Mouse (Mus musculus) kidney, postnatal 0 days (tissue): ENCODE measurements at regions not wholly inside any gene's neighbourhood (a gene's known extent, or its start where the extent isn't known, plus 50 kb on each side); places are given as distances from the start of the nearest gene placed in this dataset.

Source experiments
- ATAC-seq: fragments of 200-750 bp; cut with Nextera tagmentation; replicated peaks from 2 replicates; pipeline ENCODE4 v1.8.0; 2017; ENCODE audit warnings: low read depth, moderate number of reproducible peaks, moderate TSS enrichment, moderate library complexity; ENCODE audit not compliant: low FRiP score
- DNase-seq: peaks from one replicate; pipeline ENCODE4 v3.0.0-alpha.2; 2016; ENCODE audit warnings: low spot score
- H3K27ac ChIP-seq: fragments of 300-500 bp; sonication (generic); 2 replicates; pipeline ENCODE4 v1.5.1; 2014; ENCODE audit warnings: mild to moderate bottlenecking
- H3K27me3 ChIP-seq: fragments of 300-500 bp; sonication (generic); 2 replicates; pipeline ENCODE4 v1.6.1; 2014; ENCODE audit warnings: low read length, mixed read lengths; ENCODE audit not compliant: insufficient read depth
- H3K36me3 ChIP-seq: fragments of 300-500 bp; sonication (generic); 2 replicates; pipeline ENCODE4 v1.6.1; 2014; ENCODE audit warnings: low read length, mixed read lengths; ENCODE audit not compliant: insufficient read depth
- H3K4me1 ChIP-seq: fragments of 300-500 bp; sonication (generic); replicated peaks from 2 replicates; pipeline ENCODE4 v1.6.1; 2014; ENCODE audit warnings: antibody characterized with exemption, low read length, mixed read lengths; ENCODE audit not compliant: insufficient read depth
- H3K4me2 ChIP-seq: fragments of 300-500 bp; sonication (generic); 2 replicates; pipeline ENCODE4 v1.6.1; 2014; ENCODE audit warnings: mild to moderate bottlenecking, low read length, moderate library complexity, mixed read lengths
- H3K4me3 ChIP-seq: fragments of 300-500 bp; sonication (generic); replicated peaks from 2 replicates; pipeline ENCODE4 v1.5.1; 2014; ENCODE audit warnings: low read depth, low read length
- H3K9ac ChIP-seq: fragments of 300-500 bp; sonication (generic); 2 replicates; pipeline ENCODE4 v1.6.1; 2014; ENCODE audit warnings: low read depth, low read length
- H3K9me3 ChIP-seq: fragments of 300-500 bp; sonication (generic); replicated peaks from 2 replicates; pipeline ENCODE4 v1.6.1; 2016; ENCODE audit warnings: low read length, inconsistent platforms, mixed read lengths
- CTCF ChIP-seq: IDR thresholded peaks from 2 replicates; pipeline ENCODE4 v1.5.1; 2016; ENCODE audit warnings: antibody characterized with exemption, low read depth, mild to moderate bottlenecking, moderate library complexity
- WGBS: fragments of 180-500 bp; shearing (Covaris S2); extraction: QIAGEN DNeasy Blood & Tissue Kit; methylation state at CpG from one replicate; pipeline ENCODE4 v1.1.7; 2014; 5-methylcytosine and 5-hydroxymethylcytosine counted together

- no peak for DNase-seq
- H3K4me1 ChIP-seq = no peaks in the 10 kb centered on the region
- H3K4me3 ChIP-seq = no peak overlapping the region
- H3K9me3 ChIP-seq = no peaks in the 10 kb centered on the region
- no peak overlapping the region for H3K9ac ChIP-seq
- no peaks in the 10 kb centered on the region for H3K36me3 ChIP-seq
- no peaks in the 10 kb centered on the region for H3K27me3 ChIP-seq
- no peak overlapping the region for H3K27ac ChIP-seq
- 48% methylated on average over 1 of the region's 1 CpGs for WGBS
- no peak overlapping the region for H3K4me2 ChIP-seq
- no peak for TF ChIP-seq CTCF
- ATAC-seq = no peak
Measured at GRCm38 (mm10) chr10:17622802-17623201, 100.2 kb upstream of the Cited2 start.

- Histone ChIP-seq H3K4me2 (no peak overlapping the region), H3K9ac (no peak overlapping the region), H3K36me3 (no peaks in the 10 kb centered on the region), H3K9me3 (no peaks in the 10 kb centered on the region), H3K27me3 (no peaks in the 10 kb centered on the region), H3K4me1 (0 out of 2 replicates have a peak, but pooled peaks cover 6% of the 10 kb centered on the region), H3K4me3 (no peak overlapping the region), H3K27ac (no peak overlapping the region)
- WGBS = 71% methylated on average over 3 of the region's 3 CpGs
- no peak for TF ChIP-seq CTCF
- no peak for ATAC-seq
- DNase-seq = no peak
Measured at GRCm38 (mm10) chr10:17629709-17630108, 93.3 kb upstream of the Cited2 start.

- no peak for ATAC-seq
- Histone ChIP-seq H3K4me1 (0 out of 2 replicates have a peak, but pooled peaks cover 6% of the 10 kb centered on the region), H3K27me3 (no peaks in the 10 kb centered on the region), H3K4me2 (no peak overlapping the region), H3K36me3 (no peaks in the 10 kb centered on the region), H3K4me3 (no peak overlapping the region), H3K27ac (peak overlapping the region; percentile 2; the same call in 1 of the 2 replicates), H3K9me3 (no peaks in the 10 kb centered on the region), H3K9ac (no peak overlapping the region)
- no peak for TF ChIP-seq CTCF
- no peak for DNase-seq
- WGBS = 88% methylated on average over 4 of the region's 4 CpGs
Measured at GRCm38 (mm10) chr10:17630861-17631581, 92.0 kb upstream of the Cited2 start.

- H3K27ac ChIP-seq = peak overlapping the region; percentile 60; the same call in 1 of the 2 replicates
Measured at GRCm38 (mm10) chr10:17631817-17632216, 91.2 kb upstream of the Cited2 start.

GRCm38 (mm10) chr10:17632959-17633674, 89.9 kb upstream of the Cited2 start:
- DNase-seq = peak; percentile 54

More at GRCm38 (mm10) chr10:17631817-17632216, 91.2 kb upstream of the Cited2 start:
- 11% methylated on average over 5 of the region's 5 CpGs for WGBS
- DNase-seq (peak; percentile 87), ATAC-seq (peak; percentile 49; the same call in 1 of the 2 replicates)
- H3K4me1 ChIP-seq = 0 out of 2 replicates have a peak, but pooled peaks cover 6% of the 10 kb centered on the region
- H3K9ac ChIP-seq = no peak overlapping the region
- no peak overlapping the region for H3K4me3 ChIP-seq
- H3K4me2 ChIP-seq = peak overlapping the region; percentile 25
- H3K9me3 ChIP-seq = no peaks in the 10 kb centered on the region
- H3K36me3 ChIP-seq = no peaks in the 10 kb centered on the region
- H3K27me3 ChIP-seq = no peaks in the 10 kb centered on the region
- no peak for TF ChIP-seq CTCF

GRCm38 (mm10) chr10:17645363-17645762, 77.7 kb upstream of the Cited2 start:
- Histone ChIP-seq H3K4me1 (no peaks in the 10 kb centered on the region), H3K4me2 (no peak overlapping the region), H3K9ac (no peak overlapping the region), H3K27me3 (no peaks in the 10 kb centered on the region), H3K27ac (no peak overlapping the region), H3K4me3 (no peak overlapping the region), H3K9me3 (no peaks in the 10 kb centered on the region), H3K36me3 (no peaks in the 10 kb centered on the region)
- ATAC-seq (no peak), DNase-seq (no peak)
- 90% methylated on average over 5 of the region's 5 CpGs for WGBS
- TF ChIP-seq CTCF = no peak

More at GRCm38 (mm10) chr10:17632959-17633674, 89.9 kb upstream of the Cited2 start:
- no peaks in the 10 kb centered on the region for H3K27me3 ChIP-seq
- no peak overlapping the region for H3K4me3 ChIP-seq
- no peak overlapping the region for H3K27ac ChIP-seq
- 0 out of 2 replicates have a peak, but pooled peaks cover 6% of the 10 kb centered on the region for H3K4me1 ChIP-seq
- no peaks in the 10 kb centered on the region for H3K9me3 ChIP-seq
- TF ChIP-seq CTCF = no peak
- H3K36me3 ChIP-seq = no peaks in the 10 kb centered on the region
- 57% methylated on average over 12 of the region's 12 CpGs for WGBS
- H3K4me2 ChIP-seq = 0 out of 2 replicates have a peak overlapping the region, but pooled peaks have one; percentile 2
- H3K9ac ChIP-seq = no peak overlapping the region
- ATAC-seq = no peak; the same call in 1 of the 2 replicates
